Mouse (Mus musculus) neural tube, embryonic 12.5 days (tissue): ENCODE results near the gene AW822073. TPM values are rescaled to one million over a fixed set of nuclear protein-coding genes. Genes with fewer than 3 reads are reported as not detected.
A peak's percentile ranks its signal among the peaks of the same experiment; 100 is the strongest.
"Not testable (repeated sequence)": the region's sequence is repeated elsewhere in the genome, so short reads cannot be mapped to it uniquely, and the experiment has no call there.

Source experiments
- ATAC-seq: fragments of 200-750 bp; cut with Nextera tagmentation; 2 replicates; pipeline ENCODE4 v1.8.0; 2017; ENCODE audit warnings: low read depth, mild to moderate bottlenecking, moderate TSS enrichment, moderate library complexity; ENCODE audit not compliant: low FRiP score
- H3K27ac ChIP-seq: fragments of 300-500 bp; sonication (generic); 2 replicates; pipeline ENCODE4 v1.5.1; 2016
- H3K27me3 ChIP-seq: fragments of 300-500 bp; sonication (generic); replicated peaks from 2 replicates; pipeline ENCODE4 v1.6.1; 2016; ENCODE audit warnings: mild to moderate bottlenecking
- H3K36me3 ChIP-seq: fragments of 300-500 bp; sonication (generic); 2 replicates; pipeline ENCODE4 v1.6.1; 2016; ENCODE audit warnings: mild to moderate bottlenecking
- H3K4me1 ChIP-seq: fragments of 300-500 bp; sonication (generic); 2 replicates; pipeline ENCODE4 v1.6.1; 2016
- H3K4me2 ChIP-seq: fragments of 300-500 bp; sonication (generic); replicated peaks from 2 replicates; pipeline ENCODE4 v1.6.1; 2016; ENCODE audit warnings: mild to moderate bottlenecking
- H3K4me3 ChIP-seq: fragments of 300-500 bp; sonication (generic); 2 replicates; pipeline ENCODE4 v1.5.1; 2016
- H3K9ac ChIP-seq: fragments of 300-500 bp; sonication (generic); 2 replicates; pipeline ENCODE4 v1.6.1; 2016; ENCODE audit warnings: mild to moderate bottlenecking
- H3K9me3 ChIP-seq: fragments of 300-500 bp; sonication (generic); 2 replicates; pipeline ENCODE4 v1.6.1; 2016; ENCODE audit warnings: mild to moderate bottlenecking
- WGBS: fragments of 180-500 bp; shearing (Covaris S2); methylation state at CpG from one replicate; pipeline ENCODE4 v1.1.7; 2016; 5-methylcytosine and 5-hydroxymethylcytosine counted together
- polyA plus RNA-seq: library from polyadenylated mRNA; unstranded; fragments of >200 nt; fragmentation: Nextera tagmentation; extraction: Ambion mirVana; gene quantifications from 2 replicates; pipeline ENCODE4 v1.2.1, GENCODE M21; 2016

Gene AW822073
- polyA plus RNA-seq, 1 experiment from 2014 or later, result not detected

DNA sequence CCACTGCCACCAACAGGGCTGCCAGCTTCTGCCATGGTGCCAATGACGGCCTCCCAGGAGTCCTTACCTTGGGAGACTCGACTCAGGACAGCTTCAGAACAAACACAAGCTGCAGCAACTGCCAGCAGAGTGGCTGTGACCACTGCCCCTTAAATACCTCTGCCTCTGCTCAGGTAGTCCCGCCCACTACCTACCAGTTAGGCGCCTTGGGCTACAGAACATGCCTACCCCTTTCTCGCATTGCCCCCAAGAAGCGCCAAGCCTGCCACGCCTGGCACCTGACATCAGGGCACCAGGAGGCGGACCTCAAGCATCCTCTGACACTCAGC is 7.9 kb upstream of the AW822073 start, which contains the start of gene Duxf3:
Gene Duxf3 (minus strand): TSS at position 35 of the 329 bp plus-strand sequence.
- not testable (repeated sequence) for H3K36me3 ChIP-seq, H3K27ac ChIP-seq, H3K9ac ChIP-seq, H3K4me1 ChIP-seq, H3K4me2 ChIP-seq, H3K27me3 ChIP-seq, H3K4me3 ChIP-seq
- WGBS, result 86% methylated on average over 8 of the region's 8 CpGs
- H3K9me3 ChIP-seq, result peaks cover 26% of the 10 kb centered on the region
- peak; percentile 45 for ATAC-seq

DNA sequence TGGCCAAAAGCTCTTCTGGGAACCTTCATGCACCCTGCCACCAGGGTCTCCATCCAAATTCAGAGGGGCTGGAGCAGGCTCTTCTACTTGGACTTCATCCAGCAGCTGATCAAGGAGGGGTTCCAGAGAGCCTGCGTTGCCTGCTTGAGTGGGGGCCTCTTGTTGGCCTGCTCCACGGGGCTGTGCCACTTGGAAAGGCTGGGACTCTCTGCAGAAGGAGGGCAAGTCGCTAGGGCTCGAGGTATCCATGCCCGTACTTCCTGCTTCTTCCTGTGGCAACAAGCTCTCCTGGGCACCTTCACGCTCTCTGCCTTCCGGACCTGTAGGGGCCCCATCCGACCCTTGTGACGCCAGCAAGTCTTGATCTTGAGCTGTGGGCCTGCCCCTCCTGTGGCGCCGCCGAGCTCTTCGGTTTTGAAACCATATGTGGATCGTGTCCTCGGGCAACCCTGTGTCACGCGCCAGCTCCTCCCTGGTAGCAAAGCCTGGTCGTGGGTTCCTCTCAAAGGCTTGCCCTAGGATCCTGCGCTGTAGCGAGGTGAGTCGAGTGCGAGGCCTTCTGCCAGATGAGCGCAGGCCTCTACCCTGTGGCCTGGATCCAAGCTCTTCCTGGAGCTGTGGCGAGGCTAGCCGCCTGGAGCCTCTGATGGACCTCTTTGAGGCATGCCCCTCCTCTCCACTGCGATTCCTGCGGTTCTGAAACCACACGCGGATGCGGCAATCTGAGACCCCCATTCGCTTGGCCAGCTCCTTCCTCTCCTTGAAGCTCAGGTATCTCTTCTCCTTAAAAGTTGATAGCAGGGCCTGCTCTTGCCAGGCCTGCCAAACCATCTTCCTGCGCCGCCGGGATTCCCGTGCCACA is 7.3 kb upstream of the AW822073 start:
- H3K9me3 ChIP-seq, result peaks cover 24% of the 10 kb centered on the region
- H3K27ac ChIP-seq, H3K36me3 ChIP-seq, H3K4me3 ChIP-seq, H3K27me3 ChIP-seq, H3K9ac ChIP-seq, H3K4me2 ChIP-seq, H3K4me1 ChIP-seq: not testable (repeated sequence)
- 88% methylated on average over 35 of the region's 35 CpGs for WGBS
- peak; percentile 77 for ATAC-seq

DNA sequence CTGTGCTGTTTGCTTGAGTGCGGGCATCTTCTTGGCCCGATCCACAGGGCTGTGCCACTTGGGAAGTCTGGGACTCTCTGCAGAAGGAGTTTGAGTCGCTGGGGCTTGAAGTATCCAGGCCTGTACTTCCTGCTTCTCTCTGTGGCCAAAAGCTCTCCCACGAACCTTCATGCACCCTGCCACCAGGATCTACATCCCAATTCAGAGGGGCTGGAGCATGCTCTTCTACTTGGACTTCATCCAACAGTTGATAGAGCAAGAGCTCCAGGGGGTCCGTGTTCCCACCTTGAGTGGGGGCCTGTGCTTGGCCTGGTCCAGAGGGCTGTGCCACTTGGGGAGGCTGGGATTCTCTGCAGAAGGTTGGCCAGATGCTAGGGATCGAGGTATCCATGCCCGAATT is 6.4 kb upstream of the AW822073 start:
- H3K4me1 ChIP-seq, H3K9ac ChIP-seq, H3K4me3 ChIP-seq, H3K36me3 ChIP-seq, H3K4me2 ChIP-seq, H3K27me3 ChIP-seq, H3K27ac ChIP-seq: not testable (repeated sequence)
- WGBS, result 83% methylated on average over 5 of the region's 7 CpGs
- peaks cover 19% of the 10 kb centered on the region for H3K9me3 ChIP-seq
- ATAC-seq, result peak; percentile 27

DNA sequence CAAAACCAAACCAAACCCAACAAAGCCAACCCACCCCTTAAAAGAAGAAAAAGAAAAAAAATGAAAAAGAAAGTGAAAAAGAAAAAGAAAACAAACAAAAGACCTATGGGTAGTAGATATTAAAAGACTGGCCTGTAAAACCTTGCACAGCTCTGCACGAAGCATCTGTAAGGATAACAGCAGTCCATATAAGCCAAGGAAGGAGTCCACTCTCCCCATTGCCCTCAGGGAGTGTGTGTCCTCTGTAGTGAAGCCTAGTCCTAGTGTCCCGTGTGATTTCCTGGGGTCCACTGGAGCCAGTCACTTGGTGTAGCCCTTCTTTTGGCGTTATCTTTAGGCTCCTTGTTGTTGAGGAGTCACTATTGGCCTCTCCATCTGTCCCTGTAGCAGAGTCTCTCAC is 5.3 kb upstream of the AW822073 start:
- ATAC-seq, result not testable (repeated sequence)
- 51% methylated on average over 3 of the region's 3 CpGs for WGBS

DNA sequence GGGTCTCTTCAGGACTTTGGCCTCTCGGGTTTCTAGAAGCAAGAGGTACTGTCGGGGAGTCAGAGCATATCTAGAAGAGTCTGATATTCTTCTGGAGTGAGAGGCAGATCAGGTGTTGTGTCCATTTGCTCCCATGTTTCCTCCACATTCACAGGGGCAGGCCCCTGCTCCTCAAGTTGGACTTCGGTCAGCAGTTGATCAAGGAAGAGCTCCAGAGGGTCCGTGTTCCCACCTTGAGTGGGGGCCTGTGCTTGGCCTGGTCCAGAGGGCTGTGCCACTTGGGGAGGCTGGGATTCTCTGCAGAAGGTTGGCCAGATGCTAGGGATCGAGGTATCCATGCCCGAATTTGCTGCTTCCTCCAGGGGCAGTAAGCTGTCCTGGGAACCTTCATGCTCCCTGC is 3.1 kb upstream of the AW822073 start:
- H3K4me2 ChIP-seq, H3K27ac ChIP-seq, H3K36me3 ChIP-seq, H3K4me1 ChIP-seq, H3K9ac ChIP-seq, ATAC-seq, H3K27me3 ChIP-seq, H3K4me3 ChIP-seq: not testable (repeated sequence)
- H3K9me3 ChIP-seq, result peaks cover 16% of the 10 kb centered on the region
- WGBS, result 86% methylated on average over 2 of the region's 6 CpGs

More for the DNA sequence above, 5.3 kb upstream of the AW822073 start:
- not testable (repeated sequence) for H3K4me3 ChIP-seq, H3K9ac ChIP-seq, H3K27me3 ChIP-seq, H3K4me2 ChIP-seq, H3K36me3 ChIP-seq, H3K27ac ChIP-seq, H3K4me1 ChIP-seq
- H3K9me3 ChIP-seq, result peaks cover 19% of the 10 kb centered on the region

DNA sequence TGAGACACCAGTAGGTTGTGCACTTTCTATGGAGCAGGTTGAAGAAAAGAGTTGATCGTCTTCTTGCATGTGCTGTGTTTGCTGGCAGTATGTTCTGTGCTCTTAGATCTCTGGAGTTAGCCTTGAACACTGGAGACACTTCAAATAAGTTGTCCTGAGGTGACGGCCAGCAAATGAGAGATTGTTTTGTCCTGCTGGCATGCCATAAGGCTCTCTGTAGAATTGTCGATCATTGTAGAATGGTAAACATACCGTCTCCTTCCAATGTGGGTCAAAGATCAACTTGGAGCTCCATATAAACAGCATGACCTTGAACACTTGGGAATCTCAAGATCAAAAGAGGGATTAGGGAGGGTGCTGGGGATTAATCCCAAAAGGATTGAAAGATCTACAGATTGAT is 1.6 kb upstream of the AW822073 start:
- WGBS, result 81% methylated on average over 4 of the region's 4 CpGs
- not testable (repeated sequence) for H3K4me1 ChIP-seq, H3K36me3 ChIP-seq

DNA sequence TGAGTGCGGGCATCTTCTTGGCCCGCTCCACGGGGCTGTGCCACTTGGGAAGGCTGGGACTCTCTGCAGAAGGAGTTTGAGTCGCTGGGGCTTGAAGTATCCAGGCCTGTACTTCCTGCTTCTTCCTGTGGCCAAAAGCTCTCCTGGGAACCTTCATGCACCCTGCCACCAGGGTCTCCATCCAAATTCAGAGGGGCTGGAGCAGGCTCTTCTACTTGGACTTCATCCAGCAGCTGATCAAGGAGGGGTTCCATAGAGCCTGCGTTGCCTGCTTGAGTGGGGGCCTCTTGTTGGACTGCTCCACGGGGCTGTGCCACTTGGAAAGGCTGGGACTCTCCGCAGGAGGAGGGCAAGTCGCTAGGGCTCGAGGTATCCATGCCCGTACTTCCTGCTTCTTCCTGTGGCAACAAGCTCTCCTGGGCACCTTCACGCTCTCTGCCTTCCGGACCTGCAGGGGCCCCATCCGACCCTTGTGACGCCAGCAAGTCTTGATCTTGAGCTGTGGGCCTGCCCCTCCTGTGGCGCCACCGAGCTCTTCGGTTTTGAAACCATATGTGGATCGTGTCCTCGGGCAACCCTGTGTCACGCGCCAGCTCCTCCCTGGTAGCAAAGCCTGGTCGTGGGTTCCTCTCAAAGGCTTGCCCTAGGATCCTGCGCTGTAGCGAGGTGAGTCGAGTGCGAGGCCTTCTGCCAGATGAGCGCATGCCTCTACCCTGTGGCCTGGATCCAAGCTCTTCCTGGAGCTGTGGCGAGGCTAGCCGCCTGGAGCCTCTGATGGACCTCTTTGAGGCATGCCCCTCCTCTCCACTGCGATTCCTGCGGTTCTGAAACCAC is 541 bp downstream of the AW822073 start:
- not testable (repeated sequence) for H3K4me2 ChIP-seq, H3K27me3 ChIP-seq, H3K9ac ChIP-seq, H3K4me3 ChIP-seq, ATAC-seq, H3K36me3 ChIP-seq, H3K9me3 ChIP-seq, H3K27ac ChIP-seq, H3K4me1 ChIP-seq
- WGBS, result 85% methylated on average over 31 of the region's 31 CpGs

More for the DNA sequence above, 1.6 kb upstream of the AW822073 start:
- not testable (repeated sequence) for H3K4me3 ChIP-seq, H3K27me3 ChIP-seq, ATAC-seq, H3K9me3 ChIP-seq, H3K27ac ChIP-seq, H3K9ac ChIP-seq, H3K4me2 ChIP-seq

DNA sequence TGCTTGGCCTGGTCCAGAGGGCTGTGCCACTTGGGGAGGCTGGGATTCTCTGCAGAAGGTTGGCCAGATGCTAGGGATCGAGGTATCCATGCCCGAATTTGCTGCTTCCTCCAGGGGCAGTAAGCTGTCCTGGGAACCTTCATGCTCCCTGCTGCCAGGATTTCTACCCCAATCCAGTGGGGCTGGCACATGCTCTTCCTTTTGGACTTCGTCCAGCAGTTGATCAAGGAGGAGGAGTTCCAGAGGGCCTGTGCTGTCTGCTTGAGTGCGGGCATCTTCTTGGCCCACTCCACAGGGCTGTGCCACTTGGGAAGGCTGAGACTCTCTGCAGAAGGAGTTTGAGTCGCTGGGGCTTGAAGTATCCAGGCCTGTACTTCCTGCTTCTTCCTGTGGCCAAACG is 1.6 kb downstream of the AW822073 start:
- not testable (repeated sequence) for H3K27me3 ChIP-seq, H3K9ac ChIP-seq, H3K9me3 ChIP-seq, H3K4me1 ChIP-seq, ATAC-seq, H3K4me2 ChIP-seq, H3K4me3 ChIP-seq, H3K36me3 ChIP-seq, H3K27ac ChIP-seq
- 93% methylated on average over 4 of the region's 6 CpGs for WGBS

DNA sequence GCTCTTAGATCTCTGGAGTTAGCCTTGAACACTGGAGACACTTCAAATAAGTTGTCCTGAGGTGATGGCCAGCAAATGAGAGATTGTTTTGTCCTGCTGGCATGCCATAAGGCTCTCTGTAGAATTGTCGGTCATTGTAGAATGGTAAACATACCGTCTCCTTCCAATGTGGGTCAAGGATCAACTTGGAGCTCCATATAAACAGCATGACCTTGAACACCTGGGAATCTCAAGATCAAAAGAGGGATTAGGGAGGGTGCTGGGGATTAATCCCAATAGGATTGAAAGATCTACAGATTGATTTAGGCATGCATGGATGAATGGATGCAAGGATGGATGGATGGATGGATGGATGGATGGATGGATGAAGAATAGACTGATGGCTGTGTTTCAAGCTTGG is 3.2 kb downstream of the AW822073 start:
- not testable (repeated sequence) for H3K9ac ChIP-seq, H3K36me3 ChIP-seq, H3K4me2 ChIP-seq, H3K9me3 ChIP-seq, H3K27ac ChIP-seq, ATAC-seq, H3K4me3 ChIP-seq, H3K27me3 ChIP-seq, H3K4me1 ChIP-seq
- 93% methylated on average over 2 of the region's 2 CpGs for WGBS

DNA sequence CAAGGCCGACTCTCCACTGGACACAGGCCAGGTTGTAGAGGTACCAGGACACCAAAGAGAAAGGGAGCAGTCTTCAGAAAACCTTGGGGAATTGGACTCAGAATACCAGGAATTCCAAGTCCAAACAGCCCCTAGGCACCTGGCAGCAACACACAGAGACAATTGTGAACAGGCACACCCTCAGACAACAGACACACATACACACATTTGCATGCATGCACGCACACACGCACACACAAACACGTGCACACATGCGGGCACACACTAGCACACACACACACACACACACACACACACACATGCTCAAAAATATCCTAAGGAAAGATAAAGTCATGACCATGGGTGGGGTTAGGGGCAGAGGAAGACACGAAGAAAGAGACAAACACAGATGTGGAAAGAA is 4.0 kb downstream of the AW822073 start:
- 83% methylated on average over 6 of the region's 6 CpGs for WGBS
- no peaks in the 10 kb centered on the region for H3K4me1 ChIP-seq
- H3K9me3 ChIP-seq, result peaks cover 2% of the 10 kb centered on the region; the same call in 1 of the 2 replicates
- no peaks in the 10 kb centered on the region for H3K27me3 ChIP-seq
- no peak for ATAC-seq
- no peak overlapping the region for H3K4me2 ChIP-seq
- no peaks in the 10 kb centered on the region for H3K36me3 ChIP-seq
- no peak overlapping the region for H3K9ac ChIP-seq
- no peak overlapping the region for H3K4me3 ChIP-seq
- H3K27ac ChIP-seq, result no peak overlapping the region

DNA sequence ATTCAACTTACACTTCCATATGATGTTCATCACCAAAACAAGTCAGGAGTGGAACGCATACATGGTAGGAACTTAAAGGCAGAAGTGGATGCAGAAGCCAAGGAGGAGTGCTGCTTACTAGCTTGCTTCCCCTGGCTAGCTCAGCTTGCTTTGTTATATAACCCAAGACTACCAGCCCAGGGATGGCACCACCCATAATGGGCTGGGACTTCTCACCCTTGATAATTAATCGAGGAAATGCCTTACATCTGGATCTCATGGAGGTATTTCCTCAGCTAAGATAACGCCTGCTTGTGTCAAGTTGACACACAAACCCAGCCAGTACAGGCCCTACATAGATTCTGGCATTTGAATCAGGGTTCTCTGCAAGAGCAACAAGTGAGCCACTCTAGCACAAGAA is 7.4 kb downstream of the AW822073 start:
- Histone ChIP-seq H3K36me3 (no peaks in the 10 kb centered on the region), H3K9me3 (peaks cover 2% of the 10 kb centered on the region; the same call in 1 of the 2 replicates), H3K4me2 (no peak overlapping the region), H3K4me3 (no peak overlapping the region), H3K9ac (no peak overlapping the region), H3K4me1 (no peaks in the 10 kb centered on the region), H3K27ac (no peak overlapping the region), H3K27me3 (no peaks in the 10 kb centered on the region)
- ATAC-seq, result no peak
- WGBS, result 86% methylated on average over 3 of the region's 3 CpGs

DNA sequence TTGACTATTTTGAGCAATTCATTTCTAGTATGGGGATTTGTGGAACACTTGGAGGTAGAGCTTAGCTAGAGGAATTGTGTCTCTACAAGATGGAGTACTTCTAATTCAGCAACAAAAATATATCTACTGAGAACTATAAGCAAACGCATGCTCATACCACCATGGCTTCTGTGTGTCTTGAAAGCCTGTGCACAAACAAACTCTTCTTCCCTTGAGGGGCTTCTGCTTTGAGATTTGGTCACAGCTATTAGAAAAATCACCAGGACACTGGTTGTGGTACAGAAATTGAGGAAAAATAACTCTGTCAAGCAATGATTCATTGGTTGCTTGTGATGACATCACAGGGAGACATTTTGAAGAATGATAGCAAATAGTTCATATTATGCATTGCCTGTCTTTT is 9.4 kb downstream of the AW822073 start:
- H3K27ac ChIP-seq, result no peak overlapping the region
- no peak overlapping the region for H3K4me2 ChIP-seq

More for the DNA sequence above, 9.4 kb downstream of the AW822073 start:
- Histone ChIP-seq H3K4me3 (no peak overlapping the region), H3K4me1 (no peaks in the 10 kb centered on the region), H3K9me3 (no peaks in the 10 kb centered on the region; the same call in 1 of the 2 replicates), H3K27me3 (no peaks in the 10 kb centered on the region), H3K36me3 (no peaks in the 10 kb centered on the region), H3K9ac (no peak overlapping the region)
- no peak for ATAC-seq
- WGBS, result 87% methylated on average over 1 of the region's 1 CpGs
